Mouse (Mus musculus) forebrain, embryonic 14.5 days (tissue): ENCODE results near the gene Mmp7. TPM values are rescaled to one million over a fixed set of nuclear protein-coding genes. Genes with fewer than 3 reads are reported as not detected.

Source experiments
- ATAC-seq: fragments of 200-750 bp; cut with Nextera tagmentation; 2 replicates; pipeline ENCODE4 v1.8.0; 2017; ENCODE audit warnings: mild to moderate bottlenecking, moderate library complexity
- DNase-seq: peaks from one replicate; pipeline ENCODE4 v3.0.0-alpha.2; 2015; ENCODE audit warnings: low spot score
- H3K27ac ChIP-seq: fragments of 300-500 bp; sonication (generic); 2 replicates; pipeline ENCODE4 v1.5.1; 2014; ENCODE audit warnings: low read depth, mild to moderate bottlenecking, control low read depth, low read length, moderate library complexity
- H3K27me3 ChIP-seq: fragments of 300-500 bp; sonication (generic); replicated peaks from 2 replicates; pipeline ENCODE4 v1.6.1; 2014; ENCODE audit warnings: low read length, control low read depth, mixed read lengths; ENCODE audit not compliant: control insufficient read depth, insufficient read depth
- H3K36me3 ChIP-seq: fragments of 300-500 bp; sonication (generic); 2 replicates; pipeline ENCODE4 v1.6.1; 2014; ENCODE audit warnings: low read length, control low read depth; ENCODE audit not compliant: control insufficient read depth, insufficient read depth
- H3K4me1 ChIP-seq: fragments of 300-500 bp; sonication (generic); 2 replicates; pipeline ENCODE4 v1.6.1; 2014; ENCODE audit warnings: antibody characterized with exemption, low read length, control low read depth; ENCODE audit not compliant: control insufficient read depth, insufficient read depth
- H3K4me2 ChIP-seq: fragments of 300-500 bp; sonication (generic); 2 replicates; pipeline ENCODE4 v1.6.1; 2014; ENCODE audit warnings: mild to moderate bottlenecking, control low read depth, low read length
- H3K4me3 ChIP-seq: fragments of 300-500 bp; sonication (generic); 2 replicates; pipeline ENCODE4 v1.5.1; 2014; ENCODE audit warnings: low read depth, low read length, control low read depth
- H3K9ac ChIP-seq: fragments of 300-500 bp; sonication (generic); 2 replicates; pipeline ENCODE4 v1.6.1; 2014; ENCODE audit warnings: mild to moderate bottlenecking, low read length, control low read depth, moderate library complexity
- H3K9me3 ChIP-seq: fragments of 300-500 bp; sonication (generic); replicated peaks from 2 replicates; pipeline ENCODE4 v1.6.1; 2016; ENCODE audit warnings: low read length, control low read depth, mixed read lengths; ENCODE audit not compliant: control insufficient read depth
- whole genome bisulfite sequencing: fragments of 180-500 bp; shearing (Covaris S2); extraction: QIAGEN DNeasy Blood & Tissue Kit; methylation state at CpG from one replicate; pipeline ENCODE4 v1.1.7; 2014; 5-methylcytosine and 5-hydroxymethylcytosine counted together
- polyA plus RNA-seq: library from polyadenylated mRNA; unstranded; fragments of >200 nt; fragmentation: Nextera tagmentation; extraction: Ambion mirVana; gene quantifications from 2 replicates; pipeline ENCODE4 v1.2.1, GENCODE M21; 2014

Mmp7 gene
- not detected in 2 replicates for polyA plus RNA-seq

DNA sequence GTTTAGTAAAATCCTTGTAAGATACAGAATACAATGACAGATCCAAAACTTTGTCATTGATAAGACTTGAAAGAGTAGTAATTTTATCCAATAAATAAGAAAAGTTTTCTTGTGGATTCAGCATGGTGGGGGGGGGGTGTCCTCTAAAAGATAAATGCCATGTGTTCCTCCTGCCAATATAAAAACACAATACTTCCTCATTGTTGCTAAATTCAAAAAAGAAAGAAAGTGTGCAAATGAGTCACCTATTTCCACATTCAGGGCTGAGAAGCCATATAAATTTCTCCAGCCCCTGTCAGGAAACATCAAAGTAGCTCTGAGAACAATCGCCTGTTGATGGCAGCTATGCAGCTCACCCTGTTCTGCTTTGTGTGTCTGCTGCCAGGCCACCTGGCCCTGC, at the start of gene Mmp7:
Gene Mmp7, plus strand, starts transcription at position 301 of the 400 bp plus-strand sequence.
- no peak within 1 kb of the TSS for H3K9ac ChIP-seq
- H3K4me1 ChIP-seq, result no peaks in the 10 kb centered on the region
- H3K9me3 ChIP-seq, result no peaks in the 10 kb centered on the region
- H3K4me3 ChIP-seq, result no peak within 1 kb of the TSS
- no peaks in the 10 kb centered on the region for H3K36me3 ChIP-seq
- 74% methylated on average over 1 of the region's 1 CpGs for WGBS
- no peak within 1 kb of the TSS for H3K4me2 ChIP-seq
- DNase-seq, result no peak
- H3K27ac ChIP-seq, result no peak within 1 kb of the TSS
- no peak for ATAC-seq
- no peaks in the 10 kb centered on the region for H3K27me3 ChIP-seq

GRCm38 (mm10) chr9:7647901-7648300, 44.0 kb upstream of the Mmp7 start:
- H3K4me1 ChIP-seq, result no peaks in the 10 kb centered on the region
- WGBS, result 86% methylated on average over 3 of the region's 3 CpGs
- no peak overlapping the region for H3K9ac ChIP-seq
- no peaks in the 10 kb centered on the region for H3K27me3 ChIP-seq
- no peaks in the 10 kb centered on the region for H3K9me3 ChIP-seq
- no peaks in the 10 kb centered on the region for H3K36me3 ChIP-seq
- no peak overlapping the region for H3K27ac ChIP-seq
- H3K4me3 ChIP-seq, result no peak overlapping the region
- no peak overlapping the region for H3K4me2 ChIP-seq
- DNase-seq (no peak), ATAC-seq (no peak)

DNA sequence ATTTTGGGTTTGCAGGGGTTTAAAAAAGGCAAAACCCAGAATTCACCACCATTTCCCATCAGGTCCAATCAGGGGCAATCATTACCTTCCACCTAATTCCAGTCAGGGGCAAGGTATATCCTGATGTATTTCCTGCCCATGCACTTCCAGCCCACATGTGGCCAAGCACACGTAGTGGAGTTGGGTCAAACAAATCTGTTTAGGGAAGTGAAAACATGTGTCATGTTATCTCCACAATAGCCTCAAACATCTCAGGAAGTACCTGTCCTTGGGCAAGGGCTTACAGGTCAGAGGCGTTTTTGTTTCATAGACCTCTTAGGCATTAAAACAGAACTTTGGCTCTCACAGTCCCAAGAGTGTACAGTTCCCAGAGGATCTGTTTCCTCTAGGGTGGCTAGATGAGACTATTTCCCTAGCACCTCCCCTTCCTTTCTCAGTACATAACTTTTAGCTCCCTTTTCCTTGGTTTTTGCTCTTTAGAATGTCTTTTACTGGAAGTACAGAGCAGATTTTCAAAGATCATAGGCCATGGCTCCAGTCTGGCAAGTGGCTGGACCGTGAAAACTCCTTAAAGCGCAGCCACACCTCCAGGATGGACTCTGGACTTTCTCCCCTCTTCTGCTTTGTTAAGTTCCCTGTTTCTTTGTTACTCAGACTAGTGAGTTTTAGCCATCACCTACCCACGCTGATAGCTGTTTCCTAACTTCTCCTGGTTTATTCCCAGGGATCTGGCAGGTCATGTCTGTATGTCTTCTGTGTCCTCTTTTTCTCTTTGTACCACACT, 41.3 kb upstream of the Mmp7 start:
- H3K36me3 ChIP-seq, result no peaks in the 10 kb centered on the region
- H3K9ac ChIP-seq, result no peak overlapping the region
- no peak for DNase-seq
- no peak overlapping the region for H3K4me3 ChIP-seq
- H3K27ac ChIP-seq, result no peak overlapping the region
- no peaks in the 10 kb centered on the region for H3K27me3 ChIP-seq
- 88% methylated on average over 5 of the region's 5 CpGs for WGBS
- no peak for ATAC-seq
- H3K4me2 ChIP-seq, result no peak overlapping the region
- no peaks in the 10 kb centered on the region for H3K9me3 ChIP-seq
- H3K4me1 ChIP-seq, result no peaks in the 10 kb centered on the region

- H3K27ac ChIP-seq, result no peak overlapping the region
- ATAC-seq, result no peak
- no peaks in the 10 kb centered on the region for H3K9me3 ChIP-seq
- no peaks in the 10 kb centered on the region for H3K27me3 ChIP-seq
- H3K4me1 ChIP-seq, result no peaks in the 10 kb centered on the region
- WGBS, result 89% methylated on average over 5 of the region's 5 CpGs
- H3K9ac ChIP-seq, result no peak overlapping the region
- no peak overlapping the region for H3K4me2 ChIP-seq
- DNase-seq, result no peak
- no peak overlapping the region for H3K4me3 ChIP-seq
- no peaks in the 10 kb centered on the region for H3K36me3 ChIP-seq
These were observed 39.4 kb upstream of the Mmp7 start for GRCm38 (mm10) chr9:7652351-7653085.

- WGBS, result 94% methylated on average over 4 of the region's 4 CpGs
- no peaks in the 10 kb centered on the region for H3K9me3 ChIP-seq
- H3K4me2 ChIP-seq, result no peak overlapping the region
- no peak for DNase-seq
- no peaks in the 10 kb centered on the region for H3K4me1 ChIP-seq
- H3K36me3 ChIP-seq, result no peaks in the 10 kb centered on the region
- H3K9ac ChIP-seq, result no peak overlapping the region
- H3K4me3 ChIP-seq, result no peak overlapping the region
- no peaks in the 10 kb centered on the region for H3K27me3 ChIP-seq
- ATAC-seq, result no peak
- H3K27ac ChIP-seq, result no peak overlapping the region
These were observed 33.9 kb upstream of the Mmp7 start for GRCm38 (mm10) chr9:7657946-7658345.

- no peak for DNase-seq
- H3K36me3 ChIP-seq, result no peaks in the 10 kb centered on the region
These were observed 32.3 kb upstream of the Mmp7 start for GRCm38 (mm10) chr9:7659469-7660020.

DNA sequence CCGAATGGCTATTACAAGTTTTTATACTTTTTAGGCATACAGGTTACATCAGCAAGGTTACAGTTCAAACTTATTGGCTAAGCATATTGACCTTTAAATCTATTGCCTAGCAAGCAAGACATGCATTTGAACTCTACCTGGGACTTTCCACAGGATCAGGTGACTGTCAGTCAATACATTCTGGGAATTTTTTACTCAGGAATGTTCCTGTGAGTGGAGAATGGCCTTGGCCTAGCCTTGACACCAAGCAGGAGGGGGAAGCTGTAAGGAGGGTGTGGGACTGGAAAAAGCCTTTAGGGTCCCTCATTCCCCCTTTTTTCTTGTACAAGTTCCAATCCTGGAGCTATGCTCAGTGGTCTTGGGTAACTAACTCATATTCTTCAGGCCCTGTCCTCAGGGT, 30.5 kb upstream of the Mmp7 start:
- WGBS, result 100% methylated on average over 1 of the region's 1 CpGs
- H3K9ac ChIP-seq, result no peak overlapping the region
- no peaks in the 10 kb centered on the region for H3K27me3 ChIP-seq
- no peaks in the 10 kb centered on the region for H3K36me3 ChIP-seq
- DNase-seq, result no peak
- no peak overlapping the region for H3K4me2 ChIP-seq
- no peak overlapping the region for H3K27ac ChIP-seq
- no peak overlapping the region for H3K4me3 ChIP-seq
- no peaks in the 10 kb centered on the region for H3K9me3 ChIP-seq
- no peaks in the 10 kb centered on the region for H3K4me1 ChIP-seq
- no peak for ATAC-seq

More at GRCm38 (mm10) chr9:7659469-7660020, 32.3 kb upstream of the Mmp7 start:
- Histone ChIP-seq H3K4me3 (no peak overlapping the region), H3K9ac (no peak overlapping the region), H3K27ac (no peak overlapping the region), H3K4me1 (no peaks in the 10 kb centered on the region), H3K9me3 (no peaks in the 10 kb centered on the region), H3K27me3 (no peaks in the 10 kb centered on the region), H3K4me2 (no peak overlapping the region)
- no peak for ATAC-seq
- WGBS, result 22% methylated on average over 6 of the region's 6 CpGs

DNA sequence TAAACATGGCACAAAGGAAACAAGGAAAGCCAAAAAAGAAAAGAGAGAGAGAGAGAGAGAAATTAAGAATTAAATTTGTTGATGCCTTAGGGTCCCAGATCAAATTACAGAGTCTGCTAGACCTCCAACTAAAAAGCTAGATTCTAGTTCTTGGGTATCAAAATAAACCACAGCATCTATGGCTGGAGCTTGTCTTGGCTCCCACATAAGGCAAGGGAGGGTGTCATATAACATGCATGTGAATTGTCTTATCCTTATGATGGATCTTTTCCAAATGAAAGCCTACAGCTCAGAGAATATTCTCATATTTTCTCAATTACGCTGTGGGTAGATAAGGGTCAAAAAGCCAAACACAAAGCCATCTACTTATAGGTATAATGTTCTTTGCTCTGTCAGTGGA, 22.2 kb upstream of the Mmp7 start:
- Histone ChIP-seq H3K4me2 (no peak overlapping the region), H3K36me3 (no peaks in the 10 kb centered on the region), H3K27ac (no peak overlapping the region), H3K9ac (no peak overlapping the region), H3K4me1 (no peaks in the 10 kb centered on the region), H3K27me3 (no peaks in the 10 kb centered on the region), H3K9me3 (no peaks in the 10 kb centered on the region), H3K4me3 (no peak overlapping the region)
- WGBS, result 93% methylated on average over 1 of the region's 1 CpGs
- no peak for ATAC-seq
- DNase-seq, result no peak

DNA sequence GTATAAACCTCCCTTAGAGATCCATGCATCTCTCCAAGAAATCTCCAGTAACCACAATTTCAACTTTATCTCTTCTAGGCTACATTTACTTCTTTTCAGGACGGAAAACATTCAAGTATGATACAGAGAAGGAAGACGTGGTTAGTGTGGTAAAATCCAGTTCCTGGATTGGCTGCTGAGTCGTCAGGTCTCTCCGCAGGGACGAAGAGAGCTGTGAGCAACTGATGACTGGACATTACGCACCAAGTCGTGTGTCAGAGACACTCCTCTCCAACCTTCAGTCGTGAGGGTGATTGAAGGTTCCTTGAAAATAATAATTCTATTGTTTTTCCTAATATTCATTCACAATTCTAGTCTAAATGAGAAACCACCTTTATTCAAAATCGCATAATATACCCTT, 18.9 kb upstream of the Mmp7 start:
- 88% methylated on average over 9 of the region's 9 CpGs for WGBS
- no peak for ATAC-seq
- Histone ChIP-seq H3K9me3 (no peaks in the 10 kb centered on the region), H3K27me3 (no peaks in the 10 kb centered on the region), H3K36me3 (no peaks in the 10 kb centered on the region), H3K4me2 (no peak overlapping the region), H3K4me1 (no peaks in the 10 kb centered on the region), H3K27ac (no peak overlapping the region), H3K9ac (no peak overlapping the region), H3K4me3 (no peak overlapping the region)
- no peak for DNase-seq
